Mouse (Mus musculus) T-helper 2 cell (primary cell): ENCODE results near the gene Snd1.

Source experiments
- in situ Hi-C: fragments of 300-600 bp; cut with MboI, MseI; formaldehyde crosslinking; loops from one replicate; pipeline ENCODE4 v1.15.1; 2025; ENCODE audit warnings: high pct_unique_total_duplicates

Gene Snd1

DNA sequence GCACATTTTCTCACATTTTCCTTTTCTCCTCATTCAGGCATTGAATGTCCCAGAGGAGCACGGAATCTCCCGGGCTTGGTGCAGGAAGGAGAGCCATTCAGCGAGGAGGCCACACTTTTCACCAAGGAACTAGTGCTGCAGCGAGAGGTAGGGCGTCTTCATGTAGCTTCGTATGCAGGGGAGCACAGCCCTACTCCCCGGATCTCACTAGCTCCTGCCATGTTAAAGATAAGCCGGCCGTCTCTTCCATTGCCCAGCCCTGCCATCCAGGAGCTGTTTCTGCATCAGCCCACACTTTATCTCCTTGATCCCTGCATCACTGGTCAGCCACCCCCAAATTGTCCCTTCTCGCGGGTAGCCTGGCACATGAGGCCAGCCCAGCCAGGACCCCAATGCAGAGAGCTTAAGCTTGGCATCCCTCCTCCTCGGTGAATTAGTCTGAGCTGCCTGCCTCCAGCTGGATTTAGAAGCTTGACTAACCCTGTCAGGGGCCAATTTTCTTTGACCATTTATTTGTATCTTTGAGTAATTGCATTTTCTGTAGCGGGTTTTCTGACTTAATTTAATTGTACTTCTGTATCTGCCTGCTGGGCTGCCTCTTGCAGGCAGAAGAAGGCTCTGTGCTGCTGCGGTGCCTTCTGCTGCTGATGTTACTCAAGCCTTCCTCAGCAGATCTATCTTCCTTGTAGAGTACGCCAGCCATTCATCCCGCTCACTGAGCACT is 321.0 kb downstream of the Snd1 start:
- in situ Hi-C loops: no loop called here

DNA sequence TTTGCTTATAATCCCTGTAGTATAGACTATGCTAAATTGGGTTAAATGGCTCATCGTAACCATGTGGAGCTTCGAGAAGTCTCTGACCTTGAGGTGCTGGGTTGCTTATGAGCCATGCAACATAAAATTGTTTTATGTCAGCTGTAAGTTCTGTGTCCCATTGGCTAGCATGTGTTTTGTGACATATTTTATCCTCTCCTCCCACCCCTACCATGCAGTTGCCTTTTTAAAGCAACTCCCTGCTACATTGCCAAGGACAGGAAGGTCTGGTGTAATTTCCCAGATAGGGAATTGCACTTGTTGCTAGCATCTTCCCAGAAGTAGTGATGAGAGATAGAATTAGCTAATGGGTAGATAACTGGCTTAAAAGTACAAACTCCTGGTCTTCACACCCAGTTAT is 324.9 kb downstream of the Snd1 start:
- in situ Hi-C loops: no loop called here

DNA sequence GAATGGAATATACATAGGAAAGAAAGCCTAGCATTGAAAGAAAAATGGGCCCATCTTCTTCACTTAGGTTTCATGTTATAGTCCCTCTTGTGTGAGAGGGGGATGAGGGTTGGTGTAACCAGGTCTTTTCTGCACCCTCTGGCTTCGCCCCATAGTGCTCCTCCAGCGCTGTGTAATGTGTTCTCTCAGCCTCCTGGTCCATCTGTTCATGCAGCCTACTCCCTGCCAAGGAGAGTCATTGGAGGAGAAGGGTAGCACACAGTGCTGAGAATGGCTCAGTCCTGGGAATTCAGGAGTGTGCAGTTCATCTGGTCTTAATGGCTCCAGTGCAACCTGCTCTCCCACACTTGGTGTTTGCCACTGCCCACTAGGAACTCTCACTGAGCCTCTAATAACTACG is 326.0 kb downstream of the Snd1 start:
- in situ Hi-C loops: no loop called here

DNA sequence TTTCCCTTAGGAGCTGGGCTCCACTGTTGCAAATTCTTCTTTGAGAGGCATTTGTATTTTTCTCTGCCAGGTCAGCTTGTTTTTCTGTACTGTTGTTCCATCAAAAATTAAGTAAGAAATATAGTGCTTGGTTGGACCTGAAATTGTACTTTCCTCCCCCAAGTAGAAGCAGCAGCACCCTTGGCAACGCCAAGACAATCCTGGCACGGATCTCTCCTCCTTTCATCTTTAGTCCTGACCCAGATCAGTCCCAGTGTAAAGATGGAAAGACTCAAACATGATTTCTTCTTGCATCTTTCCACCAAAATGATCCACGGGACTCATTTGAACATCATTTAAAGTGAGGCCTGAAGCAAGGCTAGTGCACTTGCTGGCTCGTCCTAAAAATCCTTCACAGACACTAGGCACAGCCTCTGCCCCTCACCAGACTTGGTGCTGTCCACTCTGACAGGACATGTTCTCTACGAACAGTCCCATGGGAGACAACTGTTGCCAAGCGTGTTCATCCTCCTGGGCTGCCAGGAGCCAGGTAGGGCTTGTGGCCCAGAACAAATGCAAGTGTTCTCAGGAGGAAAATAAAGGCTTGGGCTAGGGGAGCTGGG is 328.8 kb downstream of the Snd1 start:
- in situ Hi-C loops: no loop called here

DNA sequence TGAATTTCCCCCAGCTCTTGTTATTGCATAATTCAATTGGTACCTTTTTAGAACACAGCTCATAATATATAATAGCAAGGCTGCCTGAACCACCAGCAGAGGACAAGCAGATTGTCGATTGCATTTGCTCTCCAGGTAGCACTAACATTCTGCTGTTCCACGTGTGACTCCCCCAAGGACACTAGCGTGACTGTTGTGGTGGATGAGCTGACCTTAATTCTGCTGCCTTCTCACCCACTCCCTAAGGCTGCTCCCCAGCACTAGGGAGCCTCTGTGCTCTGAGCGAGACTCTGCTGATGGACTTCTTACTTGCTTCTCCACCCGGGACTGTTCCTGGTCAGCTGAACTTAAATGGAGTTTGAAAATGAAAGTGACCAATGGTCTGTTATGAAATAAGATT is 329.8 kb downstream of the Snd1 start:
- in situ Hi-C loops: no loop called here

DNA sequence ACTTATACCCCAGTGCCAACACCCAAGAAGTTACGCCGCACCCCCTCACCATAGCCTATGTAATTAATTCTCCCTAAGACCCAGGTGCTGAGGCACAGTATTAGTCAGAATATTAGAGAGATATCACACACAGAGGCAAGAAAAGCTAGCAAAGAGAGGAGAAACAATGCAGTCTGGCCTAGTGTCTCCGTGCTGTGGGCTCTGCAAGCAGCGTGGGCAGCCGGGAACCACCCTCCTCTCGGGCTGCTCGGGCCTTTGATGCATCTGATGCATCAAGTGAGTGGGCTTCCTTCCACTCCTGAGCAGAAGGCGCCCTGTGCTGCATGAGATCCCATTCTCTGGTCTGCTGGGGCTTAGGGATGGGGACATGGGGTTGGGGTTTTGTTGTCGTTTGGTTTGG is 338.1 kb downstream of the Snd1 start:
- in situ Hi-C loops: no loop called here

DNA sequence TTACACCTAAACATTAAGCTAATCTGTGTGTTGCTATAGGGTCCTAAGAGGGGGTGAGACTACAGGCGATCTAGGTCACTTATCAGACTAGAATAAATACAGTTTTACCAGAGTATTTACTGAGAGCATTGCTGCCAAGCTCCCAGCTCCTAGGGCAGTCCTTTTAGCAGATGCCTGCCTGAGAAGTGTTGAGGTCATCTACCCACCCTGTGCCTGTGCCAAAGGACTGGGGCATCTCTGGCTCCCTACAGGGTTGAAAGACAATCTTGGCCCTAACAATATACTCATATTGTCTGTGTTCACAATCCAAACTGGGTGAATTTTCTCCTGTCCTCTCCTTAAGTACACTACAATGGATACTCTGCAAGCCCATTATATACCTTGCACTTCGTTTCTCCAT is 340.0 kb downstream of the Snd1 start:
- in situ Hi-C loops: no loop called here

DNA sequence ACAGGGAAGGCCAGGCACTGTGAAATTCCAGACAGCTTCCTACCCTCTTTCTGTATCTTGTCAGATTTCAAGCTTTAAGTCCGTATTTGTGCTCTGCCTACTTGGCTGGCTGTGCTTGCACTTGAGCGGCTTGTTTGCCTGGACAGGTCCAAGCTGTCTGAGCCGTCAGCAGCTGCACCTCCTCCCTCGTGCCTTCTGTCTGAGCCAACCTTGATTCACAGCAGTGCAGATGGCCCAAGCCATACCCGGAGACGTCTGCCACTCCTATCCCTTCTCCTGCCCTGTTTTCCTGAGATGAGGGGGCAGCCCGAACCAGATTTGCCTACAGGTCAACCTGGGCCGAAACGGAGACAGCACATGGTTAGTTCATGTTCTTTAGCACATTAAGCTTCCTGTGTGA is 342.1 kb downstream of the Snd1 start:
- in situ Hi-C loops: no loop called here

DNA sequence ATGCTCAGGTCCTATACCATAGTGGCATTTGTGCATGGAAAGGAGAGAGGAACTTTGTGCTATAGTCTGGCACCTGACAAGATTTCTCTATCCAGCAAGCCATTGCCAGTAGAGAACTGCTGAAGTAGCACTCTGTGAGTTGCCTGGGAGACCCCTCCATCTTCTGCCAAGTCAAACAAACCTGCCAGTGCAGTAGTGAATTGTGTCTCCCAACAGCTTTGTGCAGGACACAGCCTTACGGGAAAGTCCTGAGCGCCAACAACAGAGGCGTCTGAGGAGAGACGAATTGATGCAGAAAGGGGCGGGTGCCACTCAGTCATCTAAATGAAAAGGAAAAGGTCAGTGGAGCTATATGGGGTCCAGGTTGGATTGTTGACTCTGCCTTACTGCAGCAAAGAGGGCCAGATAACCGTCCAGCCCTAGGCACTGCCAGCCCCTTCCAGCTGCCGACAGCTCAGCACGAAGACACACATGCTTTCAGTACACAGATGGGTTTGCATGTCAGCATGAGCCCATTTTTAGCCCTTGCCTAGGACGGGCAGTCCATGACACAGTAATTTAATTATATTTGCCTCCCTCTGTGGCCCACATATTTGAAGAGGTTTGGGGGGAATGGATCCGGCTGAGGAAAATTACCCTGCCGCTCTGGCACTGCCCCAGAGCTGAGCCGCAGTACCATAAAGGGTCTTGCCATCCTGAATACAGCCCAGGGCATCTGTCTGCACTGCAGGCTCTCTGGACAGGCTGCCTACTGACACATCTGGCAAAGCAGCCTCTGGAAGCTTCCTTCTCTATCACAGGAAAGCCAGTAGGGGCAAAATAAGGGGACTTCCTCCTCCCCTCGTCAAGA is 344.8 kb downstream of the Snd1 start:
- in situ Hi-C loops: no loop called here

DNA sequence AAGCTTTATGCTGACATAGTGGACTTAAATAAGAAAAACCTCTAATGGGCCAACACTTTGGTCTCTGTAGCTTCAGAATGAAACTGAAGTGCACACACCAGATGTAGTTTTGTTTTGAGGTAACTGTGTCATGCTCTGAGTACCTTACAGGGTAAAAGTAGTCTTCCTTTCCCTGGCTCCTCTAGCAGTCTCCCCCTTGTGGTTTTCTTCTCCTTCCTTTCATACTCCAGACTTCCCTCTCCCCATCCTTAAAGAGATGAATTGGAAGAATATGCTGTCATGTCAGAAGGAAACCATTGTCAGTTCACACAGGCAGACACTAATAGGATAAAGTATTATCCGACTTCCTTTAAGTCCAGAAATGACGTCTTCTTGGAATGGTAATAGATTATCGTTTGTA is 347.4 kb downstream of the Snd1 start:
- in situ Hi-C loops: no loop called here

DNA sequence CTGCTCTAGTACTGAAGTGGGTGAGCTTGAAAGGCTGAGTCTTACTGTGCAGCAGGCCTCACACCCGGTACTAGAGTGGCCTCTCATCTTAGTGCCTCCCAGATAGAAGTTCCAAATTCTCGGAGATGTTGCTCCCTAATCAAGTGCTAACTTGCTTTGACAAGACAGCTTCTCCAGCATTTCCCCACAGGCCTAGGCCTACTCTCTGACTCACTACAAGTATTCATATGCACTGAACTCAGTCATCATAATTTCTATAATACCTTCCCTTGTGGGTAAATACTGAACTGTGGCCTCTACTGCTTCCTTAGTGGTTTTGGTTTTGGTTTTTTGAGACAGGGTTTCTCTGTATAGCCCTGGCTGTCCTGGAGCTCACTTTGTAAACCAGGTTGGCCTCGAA is 348.4 kb downstream of the Snd1 start:
- in situ Hi-C loops: no loop called here

DNA sequence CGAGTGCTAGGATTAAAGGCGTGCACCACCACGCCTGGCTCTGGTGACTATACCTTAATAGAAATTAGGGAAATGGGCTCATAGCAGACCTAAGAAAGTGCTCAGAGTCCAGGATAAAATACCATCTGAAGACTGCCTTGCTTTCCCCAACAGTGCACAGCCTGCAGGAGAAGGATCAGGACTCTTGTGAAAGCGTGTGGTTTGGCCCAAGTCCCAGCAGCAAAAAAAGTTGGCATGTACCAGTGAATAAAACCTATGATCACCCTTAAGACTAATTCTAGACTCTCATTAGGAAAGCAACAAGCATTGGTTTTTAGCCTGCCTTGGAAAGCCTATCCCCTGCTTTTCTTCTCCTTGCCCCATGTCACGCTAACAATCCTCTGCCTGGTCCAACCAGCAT is 348.9 kb downstream of the Snd1 start:
- in situ Hi-C loops: no loop called here

DNA sequence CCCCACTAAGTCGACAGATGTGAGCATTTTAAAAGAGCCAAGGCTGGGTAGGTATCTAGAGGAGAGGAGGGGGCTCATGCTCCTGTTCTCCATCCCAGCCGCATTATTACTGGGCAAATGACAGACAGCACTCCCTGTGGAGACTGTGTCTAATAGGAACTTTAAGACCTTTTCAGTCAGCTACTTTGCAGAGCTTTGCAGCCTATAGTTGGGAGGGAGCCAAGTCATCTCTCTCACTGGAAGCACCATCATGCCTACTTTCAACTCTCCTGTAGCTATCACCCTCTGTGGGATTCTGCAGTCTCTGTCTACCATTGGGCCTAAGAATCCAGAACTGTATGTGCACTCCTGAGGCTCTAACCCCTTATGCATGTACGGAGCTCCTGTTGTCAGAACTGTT is 351.0 kb downstream of the Snd1 start:
- in situ Hi-C loops: no loop called here

DNA sequence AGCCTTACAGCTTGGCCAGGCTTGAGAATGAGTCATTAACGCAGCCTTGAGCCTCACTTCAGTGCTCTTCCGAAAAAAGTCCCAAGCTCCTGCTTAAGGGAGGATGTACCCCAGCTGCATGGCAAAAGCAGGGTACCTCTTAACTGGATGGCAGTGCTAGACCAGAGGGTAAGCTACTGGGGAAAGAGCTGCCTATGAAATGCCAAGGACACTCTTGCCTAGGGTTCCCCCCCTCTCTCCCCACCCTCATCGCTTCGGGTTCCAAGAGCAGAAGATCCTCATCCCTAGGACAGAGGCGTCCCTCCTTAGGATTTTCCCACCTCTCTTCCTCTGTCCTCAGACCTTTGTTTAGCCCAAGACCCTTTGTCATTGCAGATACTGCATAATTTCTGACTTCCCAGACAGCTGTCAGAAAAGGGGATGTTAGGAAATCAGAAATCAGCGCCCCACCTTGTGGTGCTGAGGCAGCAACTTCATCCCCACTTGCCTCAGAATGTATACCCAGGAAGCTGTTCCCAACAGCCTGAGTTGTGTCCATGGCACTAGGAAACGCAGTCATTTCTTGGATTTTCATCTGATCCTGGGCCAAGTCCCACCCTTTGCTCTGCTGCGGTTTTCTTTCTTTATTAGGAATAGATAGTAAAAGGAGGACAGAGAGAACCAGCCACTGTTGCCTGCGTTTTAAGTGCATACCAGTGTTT is 351.9 kb downstream of the Snd1 start:
- in situ Hi-C loops: no loop called here

DNA sequence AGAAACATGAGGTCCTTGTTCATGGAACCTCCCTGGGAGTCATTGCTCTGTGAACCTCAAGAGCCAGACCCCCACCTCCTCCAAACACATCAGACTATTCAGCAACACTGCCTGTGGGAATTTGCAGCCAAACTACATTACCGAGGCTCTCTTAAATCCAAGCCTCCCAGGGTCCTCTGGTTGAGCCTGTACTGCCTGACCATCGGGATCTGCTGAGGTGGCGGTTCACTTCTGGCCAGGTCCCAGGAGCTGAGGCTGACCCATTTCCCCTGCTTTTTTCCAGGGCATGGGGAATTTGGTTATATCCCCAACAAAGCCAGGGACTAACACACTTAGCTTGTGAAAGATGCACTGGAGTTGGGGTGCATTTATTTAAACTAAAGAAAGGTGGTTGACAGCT is 352.6 kb downstream of the Snd1 start:
- in situ Hi-C loops: no loop called here

DNA sequence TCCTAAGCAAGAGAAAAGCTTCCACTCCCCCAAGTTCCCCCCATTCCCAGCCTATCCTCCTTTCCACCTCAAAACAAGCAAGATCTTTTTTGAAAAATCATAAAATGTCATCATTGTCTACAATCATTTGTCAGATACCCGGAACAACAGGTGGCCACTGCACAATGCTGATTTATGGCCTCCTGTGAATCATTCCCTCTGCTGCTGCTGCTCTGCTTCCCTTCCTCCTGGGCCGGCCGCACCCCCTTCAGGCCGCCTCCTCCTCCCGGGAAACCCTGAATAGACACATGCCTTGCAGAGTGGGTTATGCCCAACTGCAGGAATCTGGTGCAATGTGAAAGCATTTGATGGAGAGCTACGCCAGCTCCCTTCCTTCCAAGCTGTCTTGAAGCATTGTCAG is 353.7 kb downstream of the Snd1 start:
- in situ Hi-C loops: no loop called here

DNA sequence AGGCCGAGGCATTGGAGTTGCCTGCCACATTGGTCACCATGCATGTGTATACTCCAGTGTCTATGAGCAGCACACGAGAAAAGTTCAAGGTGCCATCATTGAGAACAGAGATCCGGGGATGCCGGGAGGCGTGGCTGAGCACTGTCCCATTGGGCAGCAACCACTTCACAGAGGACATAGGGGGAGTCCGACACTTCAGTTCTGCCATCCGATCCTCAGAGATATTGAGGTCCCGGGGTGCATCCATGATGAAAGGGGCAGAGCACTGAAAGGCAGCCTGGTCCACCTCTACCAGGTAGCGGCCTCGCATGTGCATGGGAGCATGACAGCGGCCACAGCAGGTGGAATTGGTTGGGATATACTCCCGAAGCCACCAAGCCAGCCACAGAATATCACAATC is 355.4 kb downstream of the Snd1 start:
- in situ Hi-C loops: no loop called here

DNA sequence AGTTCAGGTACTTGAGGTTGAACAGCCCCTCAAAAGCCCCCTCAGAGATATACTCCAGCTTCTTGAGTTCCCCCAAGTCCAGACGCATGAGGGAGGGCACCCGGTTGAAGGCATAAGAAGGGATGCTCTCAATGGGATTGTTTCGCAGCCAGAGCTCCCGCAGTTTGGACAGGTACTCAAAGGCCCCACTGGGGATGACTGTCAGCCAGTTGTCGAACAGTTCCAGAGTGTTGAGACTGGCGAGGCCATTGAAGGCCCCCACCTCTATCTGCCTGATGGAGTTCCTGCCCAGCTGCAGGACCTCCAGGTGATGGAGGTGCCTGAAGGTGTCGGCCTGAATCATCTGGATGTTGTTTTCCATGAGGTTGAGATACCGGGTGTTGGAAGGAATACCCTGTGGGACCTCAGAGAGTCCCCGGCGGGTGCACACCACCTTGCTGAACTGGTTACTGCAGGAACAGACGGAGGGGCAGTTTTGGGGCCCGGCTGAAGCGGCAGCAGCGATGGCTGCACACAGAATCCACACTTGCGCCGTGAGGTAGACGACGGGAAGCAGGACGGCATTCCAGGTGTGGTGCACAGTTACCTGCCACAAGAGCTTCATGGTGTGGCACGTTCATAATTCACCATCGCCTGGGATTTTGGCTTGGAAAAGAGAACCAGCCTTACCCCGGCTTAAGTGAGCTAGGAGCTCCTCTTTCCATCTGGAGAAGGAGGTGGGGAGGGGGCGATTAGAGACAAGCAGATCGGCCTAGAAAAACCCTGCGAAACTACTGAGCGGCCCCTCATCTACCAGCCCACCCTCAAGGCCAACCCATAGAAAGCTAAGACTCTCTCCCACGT is 356.3 kb downstream of the Snd1 start, which contains the start of gene Lrrc4:
Gene Lrrc4 (minus strand): TSS at position 737 of the 843 bp plus-strand sequence.
- in situ Hi-C loops: no loop called here

DNA sequence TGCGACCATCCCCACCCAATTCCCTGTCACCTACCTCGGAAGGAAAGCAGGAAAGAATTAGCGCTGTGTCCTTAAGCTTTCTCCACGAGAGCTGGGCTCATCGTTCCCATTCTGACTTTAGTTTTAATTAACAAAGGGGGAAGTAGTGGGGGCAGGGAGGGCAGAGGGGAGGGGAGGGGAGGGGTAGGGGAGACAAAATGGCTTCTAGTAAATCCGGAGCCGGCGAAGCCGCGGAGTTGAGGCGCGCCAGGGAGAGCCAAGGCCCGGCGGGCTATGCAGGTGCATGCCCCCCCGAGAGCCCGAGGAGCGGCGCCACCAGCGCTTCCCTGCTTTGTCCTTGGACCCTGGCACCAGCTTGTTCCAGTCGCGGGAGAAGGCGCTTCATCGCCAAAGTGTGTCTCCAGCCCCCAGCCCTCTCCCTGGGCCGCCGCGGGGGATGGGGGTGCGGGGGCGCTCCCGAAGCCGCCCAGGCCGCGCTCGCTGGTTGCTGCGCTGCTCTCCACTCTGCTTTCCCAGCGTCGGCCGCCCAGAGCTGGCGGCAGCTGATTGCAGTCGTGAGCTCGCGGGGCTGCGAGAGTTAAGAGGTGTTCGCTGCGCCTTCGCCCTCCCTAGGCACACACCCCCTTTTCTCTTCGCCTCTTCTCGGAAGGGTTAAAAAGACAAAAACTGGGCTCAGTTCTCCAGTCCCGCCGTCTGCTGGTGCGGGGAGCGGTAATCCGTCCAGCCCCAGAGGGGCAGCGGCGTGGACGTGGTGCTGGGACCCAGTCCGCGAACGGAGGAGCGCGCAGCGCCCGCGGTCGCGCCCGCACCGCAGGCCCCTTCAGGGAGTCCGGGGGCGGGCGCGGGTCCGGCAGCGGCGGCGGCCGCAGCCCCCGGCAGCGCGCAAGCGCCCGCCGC is 357.2 kb downstream of the Snd1 start:
- in situ Hi-C loops: no loop called here

DNA sequence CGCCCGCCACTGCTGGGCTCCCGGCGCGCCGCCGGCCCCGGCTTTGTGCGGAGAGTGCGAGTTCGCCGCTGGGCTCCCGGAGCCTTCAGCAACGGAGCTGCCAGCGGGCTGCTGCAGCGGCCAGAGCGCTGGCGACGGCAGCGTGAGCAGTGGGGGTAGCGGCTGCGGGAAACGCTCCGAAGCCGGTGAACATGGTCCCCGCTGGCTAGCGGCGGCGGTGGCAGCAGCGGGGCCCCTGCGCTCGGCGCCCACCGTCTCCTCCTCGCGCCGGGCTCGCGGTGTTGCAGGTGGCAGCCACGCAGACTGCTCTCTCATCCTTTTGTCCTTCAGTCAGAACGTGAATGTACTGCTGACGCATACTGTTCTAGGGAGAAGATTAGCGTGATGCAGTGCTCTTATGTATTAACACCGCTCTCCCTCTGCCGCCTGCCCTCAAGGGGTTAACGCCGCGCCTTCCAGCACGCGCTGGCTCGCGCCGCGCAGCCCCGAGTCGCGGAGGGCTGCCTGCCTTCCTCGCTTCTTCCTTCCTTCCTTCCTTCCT is 357.9 kb downstream of the Snd1 start:
- in situ Hi-C loops: no loop called here
